Mouse (Mus musculus) spleen, adult 2 months (tissue): ENCODE data around the gene Tmem230.
"Not testable (repeated sequence)": the region's sequence is repeated elsewhere in the genome, so short reads cannot be mapped to it uniquely, and the experiment has no call there.

Experiments used
- CTCF ChIP-seq: fragments of 200-500 bp; IDR thresholded peaks from 2 replicates; pipeline ENCODE4 v1.5.1; 2011; ENCODE audit warnings: mild to moderate bottlenecking, inconsistent platforms; ENCODE audit not compliant: insufficient read depth, insufficient read length, insufficient replicate concordance; ENCODE audit errors: extremely low read depth
- POLR2A ChIP-seq: fragments of 200-500 bp; IDR thresholded peaks from 2 replicates; pipeline ENCODE4 v1.6.1; 2011; ENCODE audit warnings: low read depth, low read length, inconsistent platforms

DNA sequence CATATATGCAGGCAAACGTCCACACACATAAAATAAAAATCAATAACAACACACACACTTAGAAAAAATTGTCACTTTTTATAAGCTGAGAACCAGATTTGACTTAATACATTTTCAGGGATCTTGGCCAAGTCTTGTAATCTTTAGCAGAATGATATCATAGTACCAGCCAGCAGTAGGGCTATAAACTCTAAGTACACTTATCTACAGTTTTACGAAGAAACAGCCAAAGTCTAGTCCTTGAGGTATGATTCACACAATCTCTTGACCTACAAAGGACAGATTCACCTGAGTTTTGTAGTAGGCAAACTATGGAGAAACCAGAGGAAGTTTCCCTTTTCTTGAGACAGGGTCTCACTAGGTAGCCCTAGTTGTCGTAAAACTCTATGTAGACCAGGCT is 8.2 kb downstream of the Tmem230 start:
- TF ChIP-seq POLR2A, CTCF: not testable (repeated sequence)
